Mouse (Mus musculus) neural tube, embryonic 13.5 days (tissue): ENCODE results near the gene Itga6. TPM values are rescaled to one million over a fixed set of nuclear protein-coding genes. Genes with fewer than 3 reads are reported as not detected.

Source experiments
- ATAC-seq: fragments of 200-750 bp; cut with Nextera tagmentation; 2 replicates; pipeline ENCODE4 v1.8.0; 2017; ENCODE audit warnings: low read depth, mild to moderate bottlenecking, moderate TSS enrichment, moderate library complexity
- H3K27ac ChIP-seq: fragments of 300-500 bp; sonication (generic); replicated peaks from 2 replicates; pipeline ENCODE4 v1.5.1; 2015; ENCODE audit warnings: moderate library complexity, mild to moderate bottlenecking, inconsistent platforms
- H3K27me3 ChIP-seq: fragments of 300-500 bp; sonication (generic); 2 replicates; pipeline ENCODE4 v1.6.1; 2015; ENCODE audit warnings: mild to moderate bottlenecking, inconsistent platforms
- H3K36me3 ChIP-seq: fragments of 300-500 bp; sonication (generic); 2 replicates; pipeline ENCODE4 v1.6.1; 2015; ENCODE audit warnings: mild to moderate bottlenecking, inconsistent platforms
- H3K4me1 ChIP-seq: fragments of 300-500 bp; sonication (generic); replicated peaks from 2 replicates; pipeline ENCODE4 v1.6.1; 2015; ENCODE audit warnings: inconsistent platforms
- H3K4me2 ChIP-seq: fragments of 300-500 bp; sonication (generic); 2 replicates; pipeline ENCODE4 v1.6.1; 2015; ENCODE audit warnings: inconsistent platforms, mild to moderate bottlenecking, moderate library complexity
- H3K4me3 ChIP-seq: fragments of 300-500 bp; sonication (generic); 2 replicates; pipeline ENCODE4 v1.5.1; 2015; ENCODE audit warnings: mild to moderate bottlenecking, inconsistent platforms
- H3K9ac ChIP-seq: fragments of 300-500 bp; sonication (generic); 2 replicates; pipeline ENCODE4 v1.6.1; 2015; ENCODE audit warnings: moderate library complexity, mild to moderate bottlenecking, inconsistent platforms
- H3K9me3 ChIP-seq: fragments of 300-500 bp; sonication (generic); 2 replicates; pipeline ENCODE4 v1.6.1; 2016; ENCODE audit warnings: inconsistent platforms
- WGBS: fragments of 180-500 bp; shearing (Covaris S2); methylation state at CpG from one replicate; pipeline ENCODE4 v1.1.7; 2015; 5-methylcytosine and 5-hydroxymethylcytosine counted together
- polyA plus RNA-seq: library from polyadenylated mRNA; unstranded; fragments of >200 nt; fragmentation: Nextera tagmentation; extraction: Ambion mirVana; gene quantifications from 2 replicates; pipeline ENCODE4 v1.2.1, GENCODE M21; 2015

Gene Itga6
- polyA plus RNA-seq, 1 experiment from 2014 or later = 26.3 TPM

- no peak for ATAC-seq
Measured at GRCm38 (mm10) chr2:71791203-71791602, 45.8 kb downstream of the Itga6 start.

GRCm38 (mm10) chr2:71794139-71794538 is 48.7 kb downstream of the Itga6 start:
- H3K4me2 ChIP-seq = no peak overlapping the region
- ATAC-seq = no peak
- no peaks in the 10 kb centered on the region for H3K9me3 ChIP-seq
- no peak overlapping the region for H3K4me3 ChIP-seq
- no peaks in the 10 kb centered on the region for H3K27me3 ChIP-seq
- no peak overlapping the region for H3K9ac ChIP-seq
- no peak overlapping the region for H3K27ac ChIP-seq
- WGBS = 69% methylated on average over 6 of the region's 6 CpGs
- no peaks in the 10 kb centered on the region for H3K36me3 ChIP-seq
- H3K4me1 ChIP-seq = peaks cover 4% of the 10 kb centered on the region; the same call in 1 of the 2 replicates

More at GRCm38 (mm10) chr2:71791203-71791602, 45.8 kb downstream of the Itga6 start:
- Histone ChIP-seq H3K4me3 (no peak overlapping the region), H3K9me3 (no peaks in the 10 kb centered on the region), H3K4me1 (peaks cover 25% of the 10 kb centered on the region), H3K27ac (no peak overlapping the region), H3K36me3 (no peaks in the 10 kb centered on the region), H3K27me3 (peaks cover 12% of the 10 kb centered on the region), H3K9ac (no peak overlapping the region), H3K4me2 (no peak overlapping the region)
- WGBS = 92% methylated on average over 2 of the region's 2 CpGs

- Histone ChIP-seq H3K27ac (no peak overlapping the region), H3K9ac (no peak overlapping the region), H3K4me1 (peaks cover 11% of the 10 kb centered on the region; the same call in 1 of the 2 replicates), H3K36me3 (no peaks in the 10 kb centered on the region), H3K4me2 (no peak overlapping the region), H3K4me3 (no peak overlapping the region), H3K27me3 (no peaks in the 10 kb centered on the region), H3K9me3 (no peaks in the 10 kb centered on the region)
- ATAC-seq = no peak
- 85% methylated on average over 6 of the region's 6 CpGs for WGBS
Measured at GRCm38 (mm10) chr2:71796787-71797186, 51.4 kb downstream of the Itga6 start.

GRCm38 (mm10) chr2:71800798-71801197 is 55.4 kb downstream of the Itga6 start:
- Histone ChIP-seq H3K4me2 (no peak overlapping the region), H3K9ac (no peak overlapping the region), H3K4me1 (peaks cover 9% of the 10 kb centered on the region; the same call in 1 of the 2 replicates), H3K9me3 (no peaks in the 10 kb centered on the region), H3K27me3 (no peaks in the 10 kb centered on the region), H3K36me3 (no peaks in the 10 kb centered on the region), H3K4me3 (no peak overlapping the region), H3K27ac (no peak overlapping the region)
- 43% methylated on average over 6 of the region's 6 CpGs for WGBS
- ATAC-seq = no peak

GRCm38 (mm10) chr2:71801691-71802090 is 56.3 kb downstream of the Itga6 start:
- H3K4me1 ChIP-seq = peaks cover 9% of the 10 kb centered on the region; the same call in 1 of the 2 replicates
- no peaks in the 10 kb centered on the region for H3K27me3 ChIP-seq
- H3K27ac ChIP-seq = no peak overlapping the region
- H3K36me3 ChIP-seq = no peaks in the 10 kb centered on the region
- no peak overlapping the region for H3K4me2 ChIP-seq
- no peak overlapping the region for H3K9ac ChIP-seq
- 72% methylated on average over 7 of the region's 7 CpGs for WGBS
- H3K9me3 ChIP-seq = no peaks in the 10 kb centered on the region
- no peak overlapping the region for H3K4me3 ChIP-seq
- no peak for ATAC-seq

- Histone ChIP-seq H3K36me3 (no peaks in the 10 kb centered on the region), H3K4me1 (peaks cover 9% of the 10 kb centered on the region; the same call in 1 of the 2 replicates), H3K4me3 (no peak overlapping the region), H3K27ac (no peak overlapping the region), H3K4me2 (no peak overlapping the region), H3K27me3 (no peaks in the 10 kb centered on the region), H3K9me3 (no peaks in the 10 kb centered on the region), H3K9ac (no peak overlapping the region)
- 80% methylated on average over 4 of the region's 4 CpGs for WGBS
- ATAC-seq = no peak
Measured at GRCm38 (mm10) chr2:71802131-71802530, 56.7 kb downstream of the Itga6 start.

- ATAC-seq = no peak
- WGBS = 91% methylated on average over 7 of the region's 7 CpGs
- H3K4me3 ChIP-seq = no peak overlapping the region
- no peaks in the 10 kb centered on the region for H3K9me3 ChIP-seq
- no peak overlapping the region for H3K27ac ChIP-seq
- H3K27me3 ChIP-seq = no peaks in the 10 kb centered on the region
- H3K9ac ChIP-seq = no peak overlapping the region
- H3K4me1 ChIP-seq = peaks cover 9% of the 10 kb centered on the region; the same call in 1 of the 2 replicates
- H3K4me2 ChIP-seq = no peak overlapping the region
- no peaks in the 10 kb centered on the region for H3K36me3 ChIP-seq
Measured at GRCm38 (mm10) chr2:71805120-71805519, 59.7 kb downstream of the Itga6 start.

- Histone ChIP-seq H3K9me3 (no peaks in the 10 kb centered on the region), H3K4me1 (peaks cover 6% of the 10 kb centered on the region; the same call in 1 of the 2 replicates), H3K4me2 (no peak overlapping the region), H3K27ac (no peak overlapping the region), H3K27me3 (no peaks in the 10 kb centered on the region), H3K9ac (no peak overlapping the region), H3K36me3 (no peaks in the 10 kb centered on the region), H3K4me3 (no peak overlapping the region)
- ATAC-seq = no peak
- WGBS = 80% methylated on average over 11 of the region's 11 CpGs
Measured at GRCm38 (mm10) chr2:71805611-71806567, 60.5 kb downstream of the Itga6 start.

- H3K9me3 ChIP-seq = no peaks in the 10 kb centered on the region
- H3K9ac ChIP-seq = no peak overlapping the region
- peaks cover 10% of the 10 kb centered on the region for H3K4me1 ChIP-seq
- ATAC-seq = no peak
- WGBS = 85% methylated on average over 10 of the region's 10 CpGs
- no peak overlapping the region for H3K4me3 ChIP-seq
- H3K27ac ChIP-seq = no peak overlapping the region
- no peaks in the 10 kb centered on the region for H3K27me3 ChIP-seq
- H3K4me2 ChIP-seq = no peak overlapping the region
- H3K36me3 ChIP-seq = no peaks in the 10 kb centered on the region
Measured at GRCm38 (mm10) chr2:71809289-71809860, 64.0 kb downstream of the Itga6 start.

GRCm38 (mm10) chr2:71810010-71810409 is 64.6 kb downstream of the Itga6 start:
- Histone ChIP-seq H3K9me3 (no peaks in the 10 kb centered on the region), H3K9ac (no peak overlapping the region), H3K4me3 (no peak overlapping the region), H3K4me1 (peaks cover 16% of the 10 kb centered on the region), H3K4me2 (no peak overlapping the region), H3K27me3 (no peaks in the 10 kb centered on the region), H3K27ac (no peak overlapping the region), H3K36me3 (no peaks in the 10 kb centered on the region)
- no peak for ATAC-seq
- 92% methylated on average over 11 of the region's 11 CpGs for WGBS

GRCm38 (mm10) chr2:71810906-71811305 is 65.5 kb downstream of the Itga6 start:
- Histone ChIP-seq H3K4me1 (peaks cover 21% of the 10 kb centered on the region), H3K36me3 (no peaks in the 10 kb centered on the region), H3K4me3 (no peak overlapping the region), H3K27me3 (no peaks in the 10 kb centered on the region), H3K4me2 (no peak overlapping the region), H3K9ac (no peak overlapping the region), H3K27ac (no peak overlapping the region), H3K9me3 (no peaks in the 10 kb centered on the region)
- 39% methylated on average over 6 of the region's 6 CpGs for WGBS
- no peak for ATAC-seq

- Histone ChIP-seq H3K27ac (no peak overlapping the region), H3K27me3 (no peaks in the 10 kb centered on the region), H3K4me1 (peaks cover 26% of the 10 kb centered on the region), H3K9ac (no peak overlapping the region), H3K4me2 (no peak overlapping the region), H3K9me3 (no peaks in the 10 kb centered on the region), H3K4me3 (no peak overlapping the region), H3K36me3 (no peaks in the 10 kb centered on the region)
- 48% methylated on average over 12 of the region's 12 CpGs for WGBS
- ATAC-seq = peak; percentile 84
Measured at GRCm38 (mm10) chr2:71812221-71813021, 67.0 kb downstream of the Itga6 start.
